Mouse (Mus musculus): Measurements from ENCODE around the gene Hnf1b. TPM values are rescaled to one million over a fixed set of nuclear protein-coding genes. Genes with fewer than 3 reads are reported as not detected.

Gene Hnf1b
- total RNA-seq, 4 experiments from 2014 or later = not detected

DNA sequence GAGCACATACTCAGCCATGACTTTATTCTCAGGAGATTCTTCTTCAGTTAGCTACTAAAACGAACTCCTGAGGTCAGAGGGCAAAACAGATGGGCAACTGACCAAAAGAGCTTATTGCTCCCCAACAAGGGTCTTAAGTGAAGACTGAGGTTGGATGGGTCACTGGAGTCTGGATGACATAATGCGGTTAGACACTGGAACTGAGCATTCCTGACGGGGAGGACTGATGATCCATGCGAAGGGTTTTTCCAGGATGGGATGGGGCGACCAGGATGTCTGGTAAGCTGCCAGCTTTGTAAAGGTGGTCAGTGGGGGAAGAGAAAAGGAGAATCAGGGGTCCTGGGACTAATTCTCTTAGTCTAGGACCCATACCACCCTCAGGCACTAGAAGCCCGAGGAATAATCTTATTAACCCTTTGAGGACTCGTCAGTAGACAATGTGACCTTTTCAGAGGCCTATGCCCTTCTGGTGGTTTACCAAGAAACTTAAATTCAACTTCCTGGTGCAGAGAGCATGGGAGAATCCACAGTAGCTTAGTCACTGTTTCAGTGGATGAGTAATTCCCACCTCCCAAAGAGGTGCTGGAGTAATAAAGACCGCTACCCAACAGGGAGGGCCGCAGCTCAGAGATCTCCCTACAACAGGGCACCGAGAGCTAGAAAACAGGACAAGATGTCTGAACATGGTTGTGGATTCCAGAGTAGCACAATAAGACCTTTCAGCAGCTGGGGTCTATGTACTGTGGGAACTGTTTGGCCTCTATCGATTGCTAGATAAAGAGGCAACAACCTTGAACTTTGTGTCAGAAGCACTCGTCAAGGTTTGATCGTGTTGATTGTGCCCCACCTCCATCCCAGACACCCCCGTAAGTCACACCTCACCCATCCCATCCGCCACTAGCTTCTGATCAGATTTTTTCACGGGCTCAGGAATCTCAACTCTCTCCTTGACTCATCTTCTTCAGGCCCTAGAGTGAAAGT is 46.9 kb downstream of the Hnf1b start:
- DNase-seq (ENCODE audit: low spot score in 2 of 2) = no peak

DNA sequence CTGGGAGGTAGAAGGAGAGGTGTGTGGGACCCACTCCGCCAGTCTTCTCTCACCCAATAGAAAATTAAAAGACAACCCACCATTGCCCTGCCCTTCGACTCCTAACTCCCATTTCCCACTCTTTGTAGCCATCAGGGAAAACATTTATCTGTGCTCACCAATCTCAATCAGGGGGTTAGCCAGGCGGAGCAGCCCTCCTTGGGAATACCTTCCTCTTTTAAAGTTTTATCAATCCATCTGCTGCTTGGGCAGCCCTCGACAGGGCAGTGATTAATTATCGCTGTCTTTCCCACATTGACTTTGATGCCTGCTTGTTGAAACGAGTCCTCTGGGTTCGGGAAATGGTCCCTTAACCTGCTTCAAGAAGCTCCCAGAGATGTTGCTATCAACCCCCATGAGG is 47.7 kb downstream of the Hnf1b start:
- no peak for DNase-seq (ENCODE audit: low spot score in 2 of 2)

DNA sequence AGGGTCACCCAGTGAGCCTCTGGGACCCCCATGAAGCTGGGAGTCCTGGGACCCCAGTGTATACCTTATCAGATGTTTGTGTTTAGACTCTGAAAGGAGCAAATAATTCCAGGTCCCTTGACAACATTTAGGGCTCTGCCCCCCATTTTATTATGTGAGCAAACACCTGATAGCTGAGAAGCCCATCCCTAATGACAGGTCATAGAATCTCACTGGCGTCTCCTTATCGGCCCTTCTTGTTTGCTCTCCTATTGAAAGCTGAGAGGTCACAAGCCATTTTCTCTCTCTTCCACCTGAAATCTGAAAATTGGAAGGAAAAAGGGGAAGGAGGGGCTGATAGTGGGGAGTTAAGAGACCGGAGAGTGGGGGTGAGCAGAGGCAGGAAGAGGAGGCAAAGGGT is 52.9 kb downstream of the Hnf1b start:
- no peak for DNase-seq (ENCODE audit: low spot score in 2 of 2)

DNA sequence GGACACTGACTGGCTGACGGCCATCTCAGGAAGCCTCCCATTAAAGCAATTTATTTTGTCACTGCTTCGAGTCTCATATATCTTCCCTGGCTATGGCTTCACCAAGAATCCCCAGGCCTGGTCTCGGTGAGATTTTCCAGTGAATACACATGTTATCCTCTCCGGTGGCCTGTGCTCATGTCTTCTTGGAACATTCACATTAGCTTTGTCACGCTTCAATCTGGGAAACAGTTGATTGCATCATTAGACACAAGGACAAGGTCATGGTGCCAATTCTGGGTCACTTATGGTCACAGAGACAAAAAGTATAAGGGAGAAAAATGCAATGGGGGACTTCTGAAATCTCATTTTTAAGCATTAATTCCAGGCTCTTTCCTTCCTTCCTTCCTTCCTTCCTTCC is 55.9 kb downstream of the Hnf1b start:
- no peak for DNase-seq (ENCODE audit: low spot score in 2 of 2)

DNA sequence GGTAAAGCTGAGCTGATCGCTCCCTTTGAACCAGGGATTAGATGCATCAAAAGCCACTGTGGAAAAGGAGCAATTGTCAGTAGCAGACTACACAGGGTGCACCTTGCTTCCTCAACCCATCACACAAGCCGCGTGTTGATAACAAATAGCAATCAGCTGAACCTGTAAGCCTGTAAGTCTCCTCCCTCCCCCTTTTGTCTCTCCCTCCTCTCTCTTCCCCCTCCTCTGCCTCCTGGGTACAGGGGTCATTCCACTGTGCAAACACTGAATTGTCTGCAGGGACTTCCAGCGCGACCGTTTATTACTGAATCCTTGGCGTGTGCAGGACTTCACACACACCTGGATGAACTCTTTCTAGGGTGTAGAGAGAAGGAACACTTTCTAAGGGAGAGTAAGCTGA is 58.5 kb downstream of the Hnf1b start:
- DNase-seq (ENCODE audit: low spot score in 2 of 2) = no peak

DNA sequence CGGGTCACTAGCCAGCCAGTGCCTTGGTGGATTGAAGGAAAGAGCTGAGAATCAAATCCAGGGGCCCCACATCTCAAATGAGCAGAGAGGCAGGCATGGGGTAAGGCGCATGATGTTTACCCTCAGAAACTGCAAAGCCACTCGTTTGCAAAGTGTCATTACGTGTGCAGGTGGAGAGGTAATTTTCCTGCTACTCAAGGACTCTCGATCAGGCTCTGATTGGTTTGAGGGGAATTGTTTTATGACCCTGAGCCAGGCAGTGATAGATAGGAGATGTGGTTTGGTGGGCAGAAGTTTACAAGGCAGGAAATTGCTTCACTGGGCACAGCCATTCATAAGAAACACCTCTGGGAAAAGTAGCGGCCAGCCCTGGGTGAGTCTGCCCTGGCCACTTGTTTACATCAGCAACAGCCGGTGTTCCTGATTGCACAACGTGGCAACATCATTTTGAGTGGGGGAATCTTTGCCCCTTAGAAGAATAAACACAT is 64.0 kb downstream of the Hnf1b start:
- DNase-seq (ENCODE audit: low spot score in 2 of 2) = no peak

DNA sequence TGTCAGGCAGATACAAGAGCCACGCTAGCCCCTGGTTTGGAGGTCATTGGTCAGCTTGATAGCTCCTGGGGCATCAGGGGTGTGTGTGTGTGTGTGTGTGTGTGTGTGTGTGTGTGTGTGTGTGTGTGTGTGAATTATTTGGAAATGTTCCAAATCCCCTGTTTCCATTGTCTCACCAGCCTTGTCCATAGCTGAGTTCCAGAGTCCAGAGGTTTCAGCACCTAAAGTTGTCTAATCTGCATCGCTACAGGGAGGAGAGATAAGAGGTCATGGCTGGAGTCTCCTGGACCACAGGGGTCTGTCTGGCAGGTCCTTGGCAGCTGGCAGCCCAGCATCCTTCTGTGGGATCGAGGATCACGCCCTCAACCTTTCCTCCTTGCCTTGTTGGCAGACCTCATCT is 64.6 kb downstream of the Hnf1b start:
- DNase-seq (ENCODE audit: low spot score in 2 of 2) = no peak

DNA sequence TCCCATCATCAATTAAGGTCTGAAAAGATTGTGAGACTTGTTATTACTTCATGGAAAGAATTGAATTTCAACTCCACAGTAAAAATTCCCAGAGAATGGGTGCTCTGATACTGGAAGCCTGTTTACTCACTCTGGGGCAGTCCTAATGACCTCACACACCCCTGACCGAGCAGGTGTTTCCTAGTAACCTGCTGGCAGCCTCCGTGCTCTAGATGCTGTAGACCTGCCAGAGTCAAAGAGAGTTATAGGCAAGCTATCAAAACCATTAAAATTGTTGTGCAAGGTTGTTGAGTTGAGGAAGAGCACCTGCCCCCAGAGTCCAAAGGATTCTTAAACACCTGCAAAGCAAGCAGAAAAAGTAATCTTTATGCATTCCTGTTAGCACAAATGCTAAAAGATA is 72.7 kb downstream of the Hnf1b start:
- no peak for DNase-seq (ENCODE audit: low spot score in 2 of 2)

DNA sequence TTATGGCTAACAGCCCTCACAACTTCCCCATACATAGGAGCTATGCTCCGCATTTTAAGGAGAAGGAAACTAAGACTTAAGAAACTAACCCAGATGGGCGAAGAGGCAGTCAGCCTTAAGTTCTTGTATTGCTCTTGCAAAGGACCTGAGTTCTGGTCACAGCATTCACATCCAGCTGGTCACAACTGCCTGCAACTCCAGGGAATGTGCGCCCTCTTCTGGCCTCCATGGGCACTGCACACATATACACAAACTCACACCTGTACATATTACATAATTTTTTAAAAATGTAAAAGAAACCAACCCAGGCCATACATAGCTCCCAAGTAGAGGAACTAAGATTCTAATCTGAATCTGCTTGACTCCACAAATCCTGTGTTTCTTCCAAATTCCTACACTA is 77.2 kb downstream of the Hnf1b start:
- no peak for DNase-seq (ENCODE audit: low spot score in 2 of 2)

DNA sequence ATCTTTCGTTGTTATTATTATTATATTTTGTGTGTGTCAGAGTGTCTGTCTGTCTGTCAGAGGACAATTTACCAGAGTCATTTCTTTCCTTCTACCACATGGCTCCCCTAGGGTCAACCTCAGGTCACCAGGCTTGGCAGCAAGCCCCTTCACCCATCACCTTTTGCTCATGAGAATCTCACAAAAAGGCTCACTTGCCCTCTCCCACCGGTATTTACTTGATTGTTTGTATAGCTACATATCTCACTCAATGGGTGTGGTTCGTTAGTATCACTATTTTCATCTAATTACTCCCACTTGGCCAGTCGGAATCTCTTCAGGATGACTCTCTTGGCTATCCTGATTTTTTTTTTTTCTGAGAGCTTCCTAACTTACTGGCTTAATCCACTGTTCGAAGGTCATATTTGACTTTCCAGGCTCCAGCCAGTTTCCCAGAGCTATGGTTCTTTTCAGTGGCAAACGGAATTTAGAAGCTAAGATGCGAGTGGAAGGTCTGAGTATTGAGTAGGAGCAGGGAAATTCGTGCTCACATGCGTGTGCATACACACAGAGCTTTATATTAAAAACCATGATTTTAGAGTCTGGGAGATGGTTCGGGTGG is 82.7 kb downstream of the Hnf1b start:
- no peak for DNase-seq (ENCODE audit: low spot score in 2 of 2)

DNA sequence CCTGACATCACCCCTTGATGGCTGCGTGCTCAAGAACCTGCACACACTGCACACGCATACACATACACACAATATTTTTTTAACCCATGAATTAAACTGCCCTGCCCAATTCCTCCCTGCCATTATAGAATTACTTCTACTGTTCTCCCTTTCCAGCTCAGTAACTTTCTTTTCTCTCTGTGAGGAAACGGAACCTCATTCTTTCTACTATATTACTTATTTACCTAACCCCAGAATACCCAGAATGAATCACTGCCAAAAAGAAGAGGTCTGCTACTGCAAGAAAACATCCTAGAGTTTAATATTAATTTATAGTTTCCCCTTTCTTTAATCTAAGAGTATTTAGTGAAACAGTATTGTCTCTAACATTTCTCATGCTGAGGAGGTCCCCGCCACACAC is 83.5 kb downstream of the Hnf1b start:
- no peak for DNase-seq (ENCODE audit: low spot score in 2 of 2)

DNA sequence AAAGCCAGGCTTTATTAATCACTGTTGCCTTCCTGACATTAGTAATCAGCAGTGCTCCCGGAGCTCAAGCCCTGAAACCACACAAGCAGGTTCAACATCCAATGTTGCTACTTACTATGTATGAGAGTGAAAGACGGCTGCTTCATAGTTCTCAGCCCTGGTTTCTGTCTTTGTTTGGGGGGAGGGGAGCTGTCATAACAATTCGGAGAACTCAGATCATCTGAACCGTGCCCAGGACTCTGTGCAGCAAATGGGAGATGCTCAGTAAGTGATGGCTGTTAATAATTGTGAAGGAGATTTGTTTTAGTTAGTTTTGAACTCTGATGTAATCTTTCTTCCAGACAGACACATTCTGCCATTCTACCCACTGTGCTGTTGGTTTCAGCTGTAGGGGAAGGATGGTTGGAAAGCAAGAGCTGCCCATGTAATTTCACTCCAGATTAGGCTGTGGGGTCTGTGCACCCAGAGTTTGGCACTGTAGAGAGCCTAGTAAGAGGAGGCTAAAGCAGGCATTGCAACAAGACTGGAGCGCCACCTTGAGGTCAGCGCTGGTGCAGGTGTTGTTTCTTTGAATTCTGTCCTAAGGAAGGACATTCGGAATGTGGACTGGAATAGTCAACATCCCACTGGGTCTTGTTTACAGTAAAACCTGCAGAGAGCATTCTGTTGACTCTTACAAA is 86.3 kb downstream of the Hnf1b start:
- peak; percentile 24 to 43 for DNase-seq (ENCODE audit: low spot score in 2 of 2)

DNA sequence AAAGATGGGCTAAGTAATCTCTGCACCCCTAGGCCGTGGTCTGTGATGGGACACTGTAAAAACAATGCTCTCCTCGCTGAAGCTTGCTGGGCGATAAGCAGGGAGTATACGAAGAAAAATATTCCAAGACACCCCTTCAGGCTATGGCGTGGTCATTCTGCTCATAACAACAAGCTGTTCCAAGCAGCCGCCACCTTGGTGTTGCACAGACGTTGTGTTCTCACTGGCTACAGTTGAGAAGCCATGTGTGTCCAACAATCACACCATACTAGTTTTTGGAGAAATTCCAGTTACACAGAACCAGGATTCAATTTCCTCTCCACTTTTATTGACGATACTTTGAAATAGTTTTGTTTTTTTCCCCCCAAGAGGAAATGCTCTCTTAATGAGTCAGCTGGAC is 88.7 kb downstream of the Hnf1b start:
- no peak for DNase-seq (ENCODE audit: low spot score in 2 of 2)

DNA sequence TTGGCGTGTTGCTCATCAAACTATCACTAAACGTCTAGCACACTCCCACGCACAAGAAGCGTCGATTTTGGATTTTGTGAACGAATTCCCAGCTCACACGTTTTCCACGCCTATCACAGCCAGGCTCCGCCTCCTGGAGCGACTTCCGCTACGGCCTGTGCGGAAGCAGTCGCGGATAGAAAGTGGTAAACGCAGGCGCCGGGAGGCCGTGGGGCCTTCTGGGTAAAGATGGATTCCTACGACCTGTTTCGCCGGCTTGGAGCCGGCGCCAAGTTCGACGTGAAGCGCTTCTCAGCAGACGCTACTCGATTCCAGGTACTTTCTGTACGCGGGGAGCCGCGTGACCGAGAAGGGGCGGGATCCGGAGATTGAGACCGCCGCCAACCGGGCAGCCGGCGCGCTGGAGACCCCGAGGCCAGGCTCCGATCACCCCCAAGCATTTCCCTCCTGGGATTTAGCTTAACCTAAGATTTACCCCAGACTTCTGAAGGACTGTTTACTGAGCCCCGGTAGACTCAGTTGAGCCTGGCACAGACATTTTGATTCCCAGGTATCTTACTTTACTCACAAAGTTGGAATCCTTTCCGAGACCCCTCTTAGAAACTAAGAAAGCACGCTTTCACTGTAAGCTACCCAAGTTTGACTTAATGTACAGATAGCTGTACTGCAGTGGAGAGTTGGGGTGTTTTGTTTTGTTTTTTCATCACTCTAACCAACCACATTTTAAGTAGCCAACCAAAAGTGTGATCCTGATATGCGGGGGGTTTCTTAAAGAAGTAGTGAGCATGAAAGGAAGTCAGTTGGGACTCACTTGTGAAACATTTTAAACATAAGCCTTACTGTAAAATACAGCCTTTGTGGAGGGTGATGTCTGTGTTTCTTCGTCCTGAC is 92.3 kb downstream of the Hnf1b start, which contains the start of gene Ddx52:
Gene Ddx52, plus strand, starts transcription at position 113 of the 891 bp plus-strand sequence.
- peak; percentile 79 to 84 for DNase-seq (ENCODE audit: low spot score in 2 of 2)

Other genes starting within 250 kb of the Hnf1b start
- not detected for gene Rpl9-ps1, start 204.4 kb upstream of the Hnf1b start, total RNA-seq (2022)
- not detected for gene Ccl3, start 200.7 kb upstream of the Hnf1b start, total RNA-seq (2022)
- not detected for gene Ccl4, start 187.5 kb upstream of the Hnf1b start, total RNA-seq (2022)
- gene Wfdc17, start 146.1 kb upstream of the Hnf1b start, total RNA-seq (2022) = 1 to 10 TPM in 1 of 4 experiments, not detected in 3; 1.2 TPM
- gene Wfdc18, start 141.0 kb upstream of the Hnf1b start, total RNA-seq (2022) = not detected
- gene Wfdc21, start 103.1 kb upstream of the Hnf1b start, total RNA-seq (2022) = under 1 TPM in 1 of 4 experiments, not detected in 3; 0.79 TPM
- 1 to 10 TPM; 8.2 to 9.1 (median 8.6) TPM for gene Heatr6, start 96.4 kb upstream of the Hnf1b start, total RNA-seq (2022)
- gene Ddx52, start 92.0 kb downstream of the Hnf1b start, total RNA-seq (2022) = 10 to 100 TPM in 3 of 4 experiments, 1 to 10 TPM in 1; 9.8 to 12.4 (median 11.0) TPM
- gene Synrg, start 114.4 kb downstream of the Hnf1b start, total RNA-seq (2022) = 10 to 100 TPM; 41.1 to 51.1 (median 44.1) TPM
- 1 to 10 TPM; 5.5 to 7.6 (median 6.5) TPM for gene Dusp14, start 219.2 kb downstream of the Hnf1b start, total RNA-seq (2022)